Mouse (Mus musculus): ENCODE measurements around the gene Dlx6.

Dlx6 gene

DNA sequence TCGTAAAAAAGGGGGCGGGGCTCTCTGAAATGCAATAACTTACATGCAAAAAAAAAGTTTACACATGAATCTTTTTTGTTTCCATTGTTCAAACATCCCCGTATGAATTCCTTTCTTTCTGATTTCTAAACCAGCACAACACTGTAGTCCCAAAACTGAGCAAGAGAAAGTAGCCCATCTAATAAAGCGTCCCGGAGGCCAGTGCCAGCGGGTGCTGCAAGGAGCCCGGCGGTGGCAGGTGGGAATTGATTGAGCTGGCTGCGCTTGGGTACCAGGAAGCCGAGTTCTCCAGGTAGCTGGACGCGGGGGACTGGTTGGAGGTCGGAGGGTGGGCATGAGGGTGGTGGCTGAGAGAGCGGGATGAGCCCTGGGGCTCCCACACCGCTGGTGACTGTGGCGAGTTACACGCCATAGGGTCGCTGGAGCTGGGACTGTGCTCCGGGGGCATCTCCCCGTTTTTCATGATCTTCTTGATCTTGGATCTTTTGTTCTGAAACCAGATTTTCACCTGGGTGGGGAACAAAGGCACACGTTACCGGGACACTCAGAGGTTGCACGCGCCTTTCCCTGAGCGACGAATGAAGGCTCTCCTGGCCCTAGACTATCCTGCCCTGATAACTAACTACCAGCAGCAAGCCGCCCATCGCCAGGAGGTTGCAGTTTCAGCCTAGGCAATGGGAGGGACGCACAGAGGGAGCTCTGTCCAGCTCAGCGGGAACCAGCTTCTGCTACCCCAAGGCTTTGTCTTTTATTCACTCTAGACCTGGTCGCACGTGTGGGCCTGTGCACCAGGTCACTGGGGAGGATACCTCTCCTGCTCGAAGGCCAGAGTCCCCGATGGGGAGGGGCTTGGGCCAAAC lies 15.1 kb downstream of the Dlx6 start:
- DNase-seq, result peak; percentile 85

- DNase-seq, result peak; percentile 59
These were observed 15.7 kb downstream of the Dlx6 start for GRCm38 (mm10) chr6:6878841-6879291.

DNA sequence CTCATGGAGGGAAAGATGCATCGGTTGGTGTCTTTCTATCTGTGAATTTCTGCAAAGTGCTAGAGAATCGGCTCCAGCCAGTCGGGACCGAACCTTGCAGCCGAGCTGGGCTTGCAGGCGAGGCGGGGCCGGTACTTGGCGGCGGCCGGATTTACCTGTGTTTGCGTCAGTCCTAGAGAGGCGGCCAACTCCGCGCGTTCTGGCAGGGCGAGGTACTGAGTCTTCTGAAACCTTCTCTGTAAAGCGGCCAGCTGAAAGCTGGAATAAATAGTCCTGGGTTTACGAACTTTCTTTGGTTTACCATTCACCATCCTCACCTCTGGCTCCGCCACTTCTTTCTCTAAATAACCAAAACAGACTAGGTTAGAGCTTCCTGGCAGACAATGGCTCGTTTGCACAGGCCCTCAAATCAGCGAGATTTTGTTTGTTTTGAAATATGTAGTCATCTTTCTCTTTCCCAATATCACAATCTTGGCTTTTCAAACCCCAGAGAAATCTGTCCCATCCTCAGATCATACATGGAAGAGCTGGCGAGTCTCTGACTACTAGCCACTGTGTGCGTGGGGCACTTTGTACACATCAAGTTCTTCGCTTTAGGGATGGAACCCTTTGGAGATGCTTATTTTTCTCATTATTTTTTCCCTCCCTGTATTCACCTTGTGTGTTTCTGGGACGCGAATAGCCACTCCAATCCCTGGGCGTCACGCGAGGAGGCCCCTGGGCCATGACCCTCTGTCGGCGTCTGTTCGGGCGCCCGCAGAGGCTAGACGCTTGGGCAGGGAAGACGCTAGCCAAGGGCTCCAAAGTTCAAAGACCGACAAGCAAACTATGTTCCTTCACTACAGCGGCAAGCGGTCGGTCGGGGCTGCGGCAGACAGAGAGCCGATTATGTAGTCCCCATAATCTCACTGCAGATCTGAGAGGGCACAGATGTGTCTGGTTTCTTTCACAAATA lies 16.5 kb downstream of the Dlx6 start:
- peak; percentile 79 for DNase-seq

DNA sequence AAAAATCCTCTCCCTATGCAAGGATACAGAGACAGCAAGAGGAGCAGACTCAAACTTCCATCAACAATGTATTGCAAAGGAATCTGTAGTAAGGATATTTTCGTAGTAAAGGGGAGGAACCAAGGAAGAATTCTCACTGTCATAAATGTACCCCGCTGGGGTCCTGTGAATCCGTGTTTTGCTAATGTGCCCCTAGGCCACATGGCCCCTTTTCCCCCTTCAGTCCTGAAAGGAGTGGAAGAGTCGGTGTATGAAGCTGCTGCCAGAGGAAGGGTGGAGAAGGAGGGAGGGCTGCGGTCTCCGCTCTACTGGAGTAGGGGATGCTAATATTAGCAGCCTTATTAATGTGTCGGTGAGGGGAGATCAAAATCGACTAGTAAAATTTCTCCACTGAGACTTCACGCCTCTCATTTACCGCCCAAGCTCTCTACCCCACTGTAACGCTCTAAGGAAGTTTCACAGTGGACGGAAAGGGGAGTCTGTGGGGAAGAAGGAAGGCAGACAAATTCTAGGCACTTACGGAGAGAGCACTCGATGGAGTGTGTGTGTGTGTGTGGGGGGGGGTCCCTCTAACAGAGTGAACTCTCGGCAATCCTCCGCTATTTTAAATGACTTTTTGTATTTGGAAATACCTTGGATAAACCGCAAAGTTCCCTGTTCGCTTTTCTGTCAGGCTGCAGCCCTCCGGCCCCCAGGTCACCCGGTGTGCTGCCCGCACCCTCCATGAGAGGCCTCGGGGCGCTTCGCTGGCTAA lies 17.4 kb downstream of the Dlx6 start:
- DNase-seq, result peak; percentile 46

DNA sequence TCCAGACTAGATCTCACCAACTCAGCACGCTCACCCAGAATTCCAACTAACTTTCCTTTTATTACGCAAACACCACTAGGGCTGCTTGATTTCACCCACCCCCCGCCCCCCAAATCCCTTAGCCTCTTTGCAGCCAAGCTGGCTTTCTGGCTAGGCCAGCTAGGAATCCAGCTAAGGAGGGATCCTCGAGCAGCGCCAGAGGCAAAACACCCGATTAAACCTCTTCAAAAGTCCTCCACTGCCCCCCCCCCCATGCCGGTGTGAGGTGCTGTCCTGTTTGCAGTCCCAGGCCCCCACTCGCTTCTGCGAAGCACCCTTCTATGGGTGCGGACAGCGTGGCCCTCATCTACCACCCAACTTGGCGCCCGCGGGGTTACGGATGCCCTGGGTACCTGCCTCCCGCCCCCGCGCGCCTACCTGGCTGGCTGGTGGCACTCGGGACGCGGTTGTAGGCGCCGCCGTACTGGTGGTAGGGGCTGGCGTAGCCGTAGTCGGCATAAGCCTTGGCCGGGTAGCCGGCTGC lies 18.0 kb downstream of the Dlx6 start:
- peak; percentile 90 for DNase-seq

- peak; percentile 94 for DNase-seq
These were observed 18.6 kb downstream of the Dlx6 start, which contains the start of gene Dlx5 for GRCm38 (mm10) chr6:6881638-6882190. Gene Dlx5, minus strand, starts transcription at chr6:6882085.

GRCm38 (mm10) chr6:6882266-6882797 lies 19.2 kb downstream of the Dlx6 start:
- peak; percentile 58 for DNase-seq

DNA sequence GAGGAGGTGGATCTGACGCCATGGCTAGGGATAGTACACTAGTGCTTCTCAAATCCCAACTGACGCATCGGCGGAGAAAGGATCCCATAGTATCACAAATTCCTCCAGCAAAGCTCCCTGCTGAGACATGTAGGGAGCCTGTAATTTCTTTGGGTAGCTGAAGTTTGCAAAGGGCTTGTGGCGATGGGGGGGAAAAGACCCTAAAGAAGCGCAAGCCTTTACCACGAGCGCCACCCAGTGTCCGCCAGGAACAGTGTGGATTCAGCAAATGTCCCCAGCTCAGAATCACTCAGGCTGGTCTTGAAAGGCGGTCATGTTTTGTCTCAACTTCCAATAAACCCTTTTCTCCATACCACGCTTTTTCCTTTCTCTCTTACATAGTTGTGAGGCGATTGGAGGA lies 21.8 kb downstream of the Dlx6 start:
- peak; percentile 89 for DNase-seq

- no peak for DNase-seq
These were observed 23.1 kb downstream of the Dlx6 start for GRCm38 (mm10) chr6:6886225-6886624.

DNA sequence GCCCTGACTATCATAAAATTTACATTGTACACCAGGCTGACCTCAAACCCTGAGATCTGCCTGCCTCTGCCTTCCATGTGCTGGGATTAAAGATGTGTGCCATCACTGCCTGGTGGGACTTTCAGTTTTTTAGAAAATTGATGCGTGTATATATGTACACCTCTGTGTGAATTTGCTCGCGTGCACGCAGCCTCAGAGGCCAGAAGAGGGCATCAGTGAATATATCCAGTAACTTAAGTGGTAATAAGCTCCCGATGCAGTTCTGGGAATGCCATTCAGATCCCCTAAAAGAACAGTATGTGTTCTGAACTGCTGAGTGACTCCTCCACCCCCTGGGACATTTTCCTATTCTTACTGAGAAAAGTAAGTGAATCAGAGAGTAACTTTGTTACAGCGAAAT lies 26.9 kb downstream of the Dlx6 start:
- peak; percentile 62 for DNase-seq

- peak; percentile 97 for DNase-seq
These were observed 46.5 kb downstream of the Dlx6 start for GRCm38 (mm10) chr6:6909586-6909985.

DNA sequence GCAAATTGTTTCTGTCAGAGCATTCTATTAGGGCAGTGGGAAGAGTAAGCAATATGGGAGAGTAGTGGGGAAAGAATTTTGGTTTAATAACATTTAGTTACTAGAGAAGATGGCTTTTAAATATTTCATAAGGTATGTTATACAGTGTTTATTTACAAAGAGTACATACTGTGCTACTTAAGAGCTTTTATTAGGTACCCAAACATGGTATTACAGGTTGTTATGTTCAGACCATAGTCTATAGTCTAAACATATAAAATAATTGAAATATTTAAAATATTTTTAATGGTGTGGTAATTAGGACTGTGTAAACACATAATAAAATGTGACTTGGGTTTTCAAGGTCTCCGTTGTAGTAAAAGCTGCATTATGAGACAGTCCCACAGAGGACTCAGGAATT lies 51.2 kb downstream of the Dlx6 start:
- no peak for DNase-seq

DNA sequence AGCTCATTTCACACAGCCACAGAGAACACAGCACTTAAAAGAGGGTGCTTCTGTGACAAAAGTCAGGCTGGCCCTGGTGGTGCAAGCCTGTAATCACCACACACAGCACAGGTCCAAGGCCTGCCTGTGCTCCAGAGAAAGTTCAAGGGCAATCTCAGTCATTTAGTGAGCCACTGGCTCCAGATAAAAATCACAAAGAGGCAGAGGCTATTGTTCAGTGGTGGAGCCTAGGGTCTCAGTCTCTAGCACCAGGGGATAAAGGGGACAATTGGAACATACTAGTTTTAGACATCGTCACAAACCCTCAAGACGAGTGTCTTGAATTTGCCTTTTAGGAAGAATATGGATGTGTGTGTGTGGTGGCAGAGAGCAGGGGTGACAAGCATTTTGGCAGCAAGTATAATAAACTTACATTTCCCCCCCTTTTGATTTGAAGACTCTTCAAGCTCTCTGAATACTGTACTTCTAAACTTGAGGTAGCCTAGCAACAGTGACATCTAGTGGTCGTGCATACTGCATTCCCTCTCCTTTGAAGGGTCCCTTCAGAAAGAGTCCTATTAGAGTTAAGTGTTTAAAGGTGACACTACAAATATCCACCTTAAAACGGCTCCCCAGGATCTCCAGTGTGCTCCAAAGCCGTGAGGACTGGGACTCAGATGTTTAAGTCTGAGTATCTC lies 51.9 kb downstream of the Dlx6 start:
- DNase-seq, result peak; percentile 68

- DNase-seq, result peak; percentile 79
These were observed 52.4 kb downstream of the Dlx6 start for GRCm38 (mm10) chr6:6915526-6915915.

DNA sequence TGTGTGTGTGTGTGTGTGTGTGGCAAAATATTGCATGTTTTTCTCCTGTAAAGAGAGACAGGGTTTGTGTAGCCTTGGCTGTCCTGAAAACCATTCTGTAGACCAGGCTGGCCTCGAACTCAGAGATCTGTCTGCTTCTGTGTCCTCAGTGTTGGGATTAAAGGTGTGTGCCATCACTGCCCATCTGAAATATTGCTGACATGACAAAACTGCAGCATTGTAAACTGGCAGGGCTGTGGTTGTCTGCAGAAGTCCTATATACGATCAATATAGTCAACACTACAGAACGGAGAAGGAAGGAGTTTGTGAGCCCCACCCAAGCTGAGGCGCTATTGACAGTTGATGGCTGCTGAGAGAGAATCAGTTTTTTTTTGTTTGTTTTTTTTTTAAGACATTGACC lies 54.2 kb downstream of the Dlx6 start:
- DNase-seq, result peak; percentile 34

Measured in heart, adult 11 months (tissue).